ENCODE assay signal across 24 mouse cellular contexts in the genomic region with DNA sequence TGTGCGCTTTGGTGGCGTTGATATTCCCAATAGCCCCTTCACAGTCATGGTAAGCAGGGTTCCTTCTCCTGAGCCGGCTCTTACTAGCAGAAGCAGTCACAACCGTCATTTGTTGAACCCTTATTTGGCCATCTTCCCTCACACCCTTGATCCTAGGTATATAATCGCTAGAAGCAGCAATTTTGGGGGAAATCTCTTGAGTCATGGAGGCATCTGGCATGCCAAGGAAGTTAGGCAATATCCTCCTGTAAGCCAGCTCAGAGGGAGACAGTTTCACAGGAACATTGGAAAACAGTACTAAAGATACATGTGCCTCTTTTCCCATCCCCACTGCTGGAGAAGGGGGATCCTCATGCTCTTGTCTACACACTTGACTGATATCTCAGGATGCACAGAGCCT. TPM values are rescaled to one million over a fixed set of nuclear protein-coding genes. Genes with fewer than 3 reads are reported as not detected.
A peak's percentile ranks its signal among the peaks of the same experiment; 100 is the strongest.
DNase-seq lines count a peak whose midpoint lies in the region; ATAC-seq lines count a peak whose summit lies in the region.
"Had no signal": no experiment of that assay in that cellular context is flagged by ENCODE, and none has a peak within 500 bp of the region (broad histone marks: within the 10 kb centered on the region; RNA-seq: fewer than 3 reads in every experiment).

No protein-coding gene starts in this region.

- WGBS in lung, embryonic 16.5 days, result 77% methylated on average over 5 of the region's 5 CpGs
- WGBS in intestine, embryonic 14.5 days, result 84% methylated on average over 5 of the region's 5 CpGs
- 86% methylated on average over 5 of the region's 5 CpGs for WGBS in stomach, embryonic 15.5 days

- no peak overlapping the region for H3K4me3 ChIP-seq in lung, embryonic 16.5 days (ENCODE audit: low read length)
- H3K4me3 ChIP-seq in intestine, embryonic 14.5 days (ENCODE audit: low read depth, low read length), result no peak overlapping the region
- no peak overlapping the region for H3K4me3 ChIP-seq in stomach, embryonic 15.5 days (replicated peaks)
- H3K4me3 ChIP-seq: embryonic facial prominence, embryonic 10.5 days; forebrain, embryonic 15.5 days; heart, adult 2 months; heart, embryonic 13.5 days; hindbrain, embryonic 13.5 days; layer of hippocampus, adult 2 months; limb, embryonic 13.5 days; liver, embryonic 13.5 days; neural tube, embryonic 15.5 days had no signal

- peaks cover 6% of the 10 kb centered on the region for H3K36me3 ChIP-seq in lung, embryonic 16.5 days (ENCODE audit: control insufficient read depth, insufficient read depth, low read length)
- peaks cover 82% of the 10 kb centered on the region for H3K36me3 ChIP-seq in intestine, embryonic 14.5 days (ENCODE audit: control insufficient read depth, insufficient read depth, low read length)
- H3K36me3 ChIP-seq in stomach, embryonic 15.5 days, result peaks cover 55% of the 10 kb centered on the region

- 0 out of 2 replicates have a peak overlapping the region, but pooled peaks have one; percentile 16 for H3K27ac ChIP-seq in lung, embryonic 16.5 days (ENCODE audit: low read length)
- H3K27ac ChIP-seq in intestine, embryonic 14.5 days (ENCODE audit: low read depth), result peak overlapping the region; percentile 57
- peak overlapping the region; percentile 18; the same call in 1 of the 2 replicates for H3K27ac ChIP-seq in stomach, embryonic 15.5 days
- H3K27ac ChIP-seq: embryonic facial prominence, embryonic 10.5 days; forebrain, embryonic 15.5 days; heart, adult 2 months; heart, embryonic 13.5 days; hindbrain, embryonic 13.5 days; layer of hippocampus, adult 2 months; limb, embryonic 13.5 days; neural tube, embryonic 15.5 days had no signal

- peaks cover 15% of the 10 kb centered on the region; the same call in 1 of the 2 replicates for H3K4me1 ChIP-seq in lung, embryonic 16.5 days (replicated peaks; ENCODE audit: control insufficient read depth, insufficient read depth, low read length)
- peaks cover 16% of the 10 kb centered on the region; the same call in 1 of the 2 replicates for H3K4me1 ChIP-seq in intestine, embryonic 14.5 days (replicated peaks; ENCODE audit: control insufficient read depth, insufficient read depth, low read length)
- peaks cover 3% of the 10 kb centered on the region; the same call in 1 of the 2 replicates for H3K4me1 ChIP-seq in stomach, embryonic 15.5 days
- H3K4me1 ChIP-seq: forebrain, embryonic 15.5 days; hindbrain, embryonic 13.5 days; limb, embryonic 13.5 days; neural tube, embryonic 15.5 days had no signal

- H3K9me3 ChIP-seq in lung, embryonic 16.5 days (ENCODE audit: control insufficient read depth, low read length), result no peaks in the 10 kb centered on the region
- H3K9me3 ChIP-seq in intestine, embryonic 14.5 days (ENCODE audit: control insufficient read depth, low read length), result no peaks in the 10 kb centered on the region
- no peaks in the 10 kb centered on the region for H3K9me3 ChIP-seq in stomach, embryonic 15.5 days
- H3K9me3 ChIP-seq: embryonic facial prominence, embryonic 10.5 days; forebrain, embryonic 15.5 days; heart, embryonic 13.5 days; hindbrain, embryonic 13.5 days; limb, embryonic 13.5 days; liver, embryonic 13.5 days; neural tube, embryonic 15.5 days had no signal

- no peak for ATAC-seq in lung, embryonic 16.5 days (ENCODE audit: low read depth)
- ATAC-seq in intestine, embryonic 14.5 days (replicated peaks; ENCODE audit: low FRiP score, low TSS enrichment, low read depth), result no peak
- ATAC-seq in stomach, embryonic 15.5 days (ENCODE audit: insufficient read depth, low FRiP score, low read depth), result no peak
- ATAC-seq: forebrain, embryonic 15.5 days had no signal

- no peak for DNase-seq in lung, postnatal 4 days
- DNase-seq in adipocyte (ENCODE audit: low spot score), result peak; percentile 12
- DNase-seq in intestine, embryonic 14.5 days (ENCODE audit: low spot score), result no peak
- no peak for DNase-seq in ovary, postnatal 10 days (ENCODE audit: low spot score)
- no peak for DNase-seq in layer of hippocampus, adult 9-11 months
- DNase-seq: adrenal gland, postnatal 25 days; cerebellum, adult 11 months; cerebellum, adult 9-11 months; gastrocnemius, postnatal 14 days; heart, adult 2 months; kidney, adult 9 months; kidney, postnatal 14 days; liver, embryonic 13.5 days; spleen, adult 18-20 months; thymus, adult 18-20 months had no signal

- no peaks in the 10 kb centered on the region for H3K27me3 ChIP-seq in lung, embryonic 16.5 days (ENCODE audit: control insufficient read depth, insufficient read depth, low read depth, low read length)
- H3K27me3 ChIP-seq in intestine, embryonic 14.5 days (replicated peaks; ENCODE audit: control insufficient read depth, insufficient read depth, low read length), result no peaks in the 10 kb centered on the region
- no peaks in the 10 kb centered on the region for H3K27me3 ChIP-seq in stomach, embryonic 15.5 days (replicated peaks)
- H3K27me3 ChIP-seq: forebrain, embryonic 15.5 days; heart, embryonic 13.5 days; hindbrain, embryonic 13.5 days; limb, embryonic 13.5 days; liver, embryonic 13.5 days; neural tube, embryonic 15.5 days had no signal

- no peak overlapping the region for H3K9ac ChIP-seq in lung, embryonic 16.5 days (ENCODE audit: low read length)
- no peak overlapping the region for H3K9ac ChIP-seq in intestine, embryonic 14.5 days (ENCODE audit: low read length)
- no peak overlapping the region for H3K9ac ChIP-seq in stomach, embryonic 15.5 days
- H3K9ac ChIP-seq: forebrain, embryonic 15.5 days; heart, embryonic 13.5 days; hindbrain, embryonic 13.5 days; limb, embryonic 13.5 days; liver, embryonic 13.5 days; neural tube, embryonic 15.5 days had no signal

- H3K4me2 ChIP-seq in lung, embryonic 16.5 days (ENCODE audit: low read depth, low read length), result no peak overlapping the region
- H3K4me2 ChIP-seq in intestine, embryonic 14.5 days (ENCODE audit: low read length), result no peak overlapping the region
- H3K4me2 ChIP-seq in stomach, embryonic 15.5 days, result no peak overlapping the region
- H3K4me2 ChIP-seq: forebrain, embryonic 15.5 days; heart, embryonic 13.5 days; hindbrain, embryonic 13.5 days; limb, embryonic 13.5 days; liver, embryonic 13.5 days; neural tube, embryonic 15.5 days had no signal

RNA-seq across cellular contexts. Expression of a gene that starts 37.8 kb away (rescaled TPM):
- not detected in 2 replicates for polyA plus RNA-seq in lung, embryonic 16.5 days (2015; fragmentation: Nextera tagmentation; extraction: Ambion mirVana)
- 0.38 TPM in 1 of 2 replicates, not detected in the other for polyA plus RNA-seq in intestine, embryonic 14.5 days (2014; fragmentation: Nextera tagmentation; extraction: Ambion mirVana)
- polyA plus RNA-seq in stomach, embryonic 15.5 days (2015; fragmentation: Nextera tagmentation; extraction: Ambion mirVana), result 0.21 TPM in 1 of 2 replicates, not detected in the other
- polyA plus RNA-seq: embryonic facial prominence, embryonic 10.5 days; forebrain, embryonic 15.5 days; heart, adult 2 months; heart, embryonic 13.5 days; limb, embryonic 13.5 days; liver, embryonic 13.5 days; neural tube, embryonic 15.5 days had no signal
